Mouse (Mus musculus) lung, adult 2 months (tissue): ENCODE measurements at regions not wholly inside any gene's neighbourhood (a gene's known extent, or its start where the extent isn't known, plus 50 kb on each side); places are given as distances from the start of the nearest gene placed in this dataset.

Experiments
- CTCF ChIP-seq: fragments of 200-500 bp; IDR thresholded peaks from 2 replicates; pipeline ENCODE4 v1.5.1; 2011; ENCODE audit warnings: mild to moderate bottlenecking, low read length, control low read depth; ENCODE audit not compliant: insufficient read depth
- POLR2A ChIP-seq: fragments of 200-500 bp; IDR thresholded peaks from 2 replicates; pipeline ENCODE4 v1.6.1; 2011; ENCODE audit warnings: low read depth, mild to moderate bottlenecking, control low read depth, low read length, borderline replicate concordance; ENCODE audit errors: extremely low read depth

GRCm38 (mm10) chr3:78635386-78635785, 650.9 kb downstream of the Rapgef2 start:
- TF ChIP-seq POLR2A = no peak
- no peak for TF ChIP-seq CTCF
